Mouse (Mus musculus): Measurements from ENCODE around the gene Omp.

Omp gene

GRCm38 (mm10) chr7:98121673-98122072 is 23.6 kb downstream of the Omp start:
- 0 out of 2 replicates have a peak, but pooled peaks cover 3% of the 10 kb centered on the region for H3K9me3 ChIP-seq (ENCODE audit: low read length)
- peaks cover 23% of the 10 kb centered on the region for H3K4me1 ChIP-seq (replicated peaks; ENCODE audit: low read depth, low read length)
- H3K36me3 ChIP-seq (ENCODE audit: insufficient read depth, low read length): peaks cover 40% of the 10 kb centered on the region
- TF ChIP-seq NANOG (IDR thresholded peaks at IDR 0.05; ENCODE audit: borderline replicate concordance, low read length): no peak
- TF ChIP-seq CTCF (conservative IDR thresholded peaks at IDR 0.05; ENCODE audit: low read length): no peak
- no peak for TF ChIP-seq POU5F1 (IDR thresholded peaks at IDR 0.05; ENCODE audit: borderline replicate concordance, low read length)
- no peak overlapping the region for H3K4me3 ChIP-seq (replicated peaks; ENCODE audit: low read length)
- H3K27me3 ChIP-seq (ENCODE audit: insufficient read depth, low read length): peaks cover 35% of the 10 kb centered on the region

GRCm38 (mm10) chr7:98121241-98121640 is 24.1 kb downstream of the Omp start:
- H3K36me3 ChIP-seq (ENCODE audit: insufficient read depth, low read length): peaks cover 37% of the 10 kb centered on the region
- peaks cover 22% of the 10 kb centered on the region for H3K4me1 ChIP-seq (replicated peaks; ENCODE audit: low read depth, low read length)
- H3K4me3 ChIP-seq (replicated peaks; ENCODE audit: low read length): no peak overlapping the region
- 0 out of 2 replicates have a peak, but pooled peaks cover 3% of the 10 kb centered on the region for H3K9me3 ChIP-seq (ENCODE audit: low read length)
- peaks cover 39% of the 10 kb centered on the region for H3K27me3 ChIP-seq (ENCODE audit: insufficient read depth, low read length)
- TF ChIP-seq NANOG (IDR thresholded peaks at IDR 0.05; ENCODE audit: borderline replicate concordance, low read length) (no peak), POU5F1 (IDR thresholded peaks at IDR 0.05; ENCODE audit: borderline replicate concordance, low read length) (no peak), CTCF (conservative IDR thresholded peaks at IDR 0.05; ENCODE audit: low read length) (no peak)

- H3K4me3 ChIP-seq (replicated peaks; ENCODE audit: low read length): no peak overlapping the region; the same call in 1 of the 2 replicates
- 0 out of 2 replicates have a peak, but pooled peaks cover 3% of the 10 kb centered on the region for H3K9me3 ChIP-seq (ENCODE audit: low read length)
- peaks cover 43% of the 10 kb centered on the region for H3K27me3 ChIP-seq (ENCODE audit: insufficient read depth, low read length)
- TF ChIP-seq NANOG (IDR thresholded peaks at IDR 0.05; ENCODE audit: borderline replicate concordance, low read length) (no peak), CTCF (conservative IDR thresholded peaks at IDR 0.05; ENCODE audit: low read length) (peak; percentile 41)
- H3K36me3 ChIP-seq (ENCODE audit: insufficient read depth, low read length): peaks cover 28% of the 10 kb centered on the region
- H3K4me1 ChIP-seq (replicated peaks; ENCODE audit: low read depth, low read length): peaks cover 15% of the 10 kb centered on the region
Measured at GRCm38 (mm10) chr7:98120325-98120724, 25.0 kb downstream of the Omp start.

- H3K36me3 ChIP-seq (ENCODE audit: insufficient read depth, low read length): peaks cover 24% of the 10 kb centered on the region
- H3K9me3 ChIP-seq (ENCODE audit: low read length): 0 out of 2 replicates have a peak, but pooled peaks cover 3% of the 10 kb centered on the region
- H3K4me1 ChIP-seq (replicated peaks; ENCODE audit: low read depth, low read length): peaks cover 15% of the 10 kb centered on the region
- H3K4me3 ChIP-seq (replicated peaks; ENCODE audit: low read length): no peak overlapping the region
- TF ChIP-seq CTCF (conservative IDR thresholded peaks at IDR 0.05; ENCODE audit: low read length): no peak
- TF ChIP-seq POU5F1 (IDR thresholded peaks at IDR 0.05; ENCODE audit: borderline replicate concordance, low read length): no peak
- no peak for TF ChIP-seq NANOG (IDR thresholded peaks at IDR 0.05; ENCODE audit: borderline replicate concordance, low read length)
- H3K27me3 ChIP-seq (ENCODE audit: insufficient read depth, low read length): peaks cover 47% of the 10 kb centered on the region
Measured at GRCm38 (mm10) chr7:98119961-98120232, 25.4 kb downstream of the Omp start.

- Histone ChIP-seq H3K4me3 (replicated peaks; ENCODE audit: low read length) (no peak within 1 kb of the TSS; the same call in 1 of the 2 replicates), H3K27me3 (ENCODE audit: insufficient read depth, low read length) (peaks cover 52% of the 10 kb centered on the region), H3K9me3 (ENCODE audit: low read length) (0 out of 2 replicates have a peak, but pooled peaks cover 3% of the 10 kb centered on the region), H3K36me3 (ENCODE audit: insufficient read depth, low read length) (peaks cover 18% of the 10 kb centered on the region), H3K4me1 (replicated peaks; ENCODE audit: low read depth, low read length) (peaks cover 15% of the 10 kb centered on the region)
- TF ChIP-seq POU5F1 (IDR thresholded peaks at IDR 0.05; ENCODE audit: borderline replicate concordance, low read length): no peak
- TF ChIP-seq CTCF (conservative IDR thresholded peaks at IDR 0.05; ENCODE audit: low read length): no peak
- TF ChIP-seq NANOG (IDR thresholded peaks at IDR 0.05; ENCODE audit: borderline replicate concordance, low read length): no peak
Measured at GRCm38 (mm10) chr7:98119179-98119960, 25.9 kb downstream of the Omp start, which contains the start of gene Myo7a. TSS of gene Myo7a (minus strand) at chr7:98119524.

GRCm38 (mm10) chr7:98117012-98117660 is 28.2 kb downstream of the Omp start:
- H3K36me3 ChIP-seq (ENCODE audit: insufficient read depth, low read length): no peaks in the 10 kb centered on the region
- H3K4me1 ChIP-seq (replicated peaks; ENCODE audit: low read depth, low read length): peaks cover 15% of the 10 kb centered on the region
- H3K4me3 ChIP-seq (replicated peaks; ENCODE audit: low read length): no peak overlapping the region
- H3K27me3 ChIP-seq (ENCODE audit: insufficient read depth, low read length): peaks cover 67% of the 10 kb centered on the region
- no peak for TF ChIP-seq NANOG (IDR thresholded peaks at IDR 0.05; ENCODE audit: borderline replicate concordance, low read length)
- TF ChIP-seq POU5F1 (IDR thresholded peaks at IDR 0.05; ENCODE audit: borderline replicate concordance, low read length): no peak
- H3K9me3 ChIP-seq (ENCODE audit: low read length): 0 out of 2 replicates have a peak, but pooled peaks cover 3% of the 10 kb centered on the region

- H3K4me3 ChIP-seq (replicated peaks; ENCODE audit: low read length): no peak overlapping the region
- no peak for TF ChIP-seq POU5F1 (IDR thresholded peaks at IDR 0.05; ENCODE audit: borderline replicate concordance, low read length)
- no peak for TF ChIP-seq NANOG (IDR thresholded peaks at IDR 0.05; ENCODE audit: borderline replicate concordance, low read length)
- no peak for TF ChIP-seq CTCF (conservative IDR thresholded peaks at IDR 0.05; ENCODE audit: low read length)
- H3K9me3 ChIP-seq (ENCODE audit: low read length): no peaks in the 10 kb centered on the region
- H3K36me3 ChIP-seq (ENCODE audit: insufficient read depth, low read length): no peaks in the 10 kb centered on the region
- peaks cover 78% of the 10 kb centered on the region for H3K27me3 ChIP-seq (ENCODE audit: insufficient read depth, low read length)
- peaks cover 20% of the 10 kb centered on the region for H3K4me1 ChIP-seq (replicated peaks; ENCODE audit: low read depth, low read length)
Measured at GRCm38 (mm10) chr7:98114656-98115055, 30.6 kb downstream of the Omp start.

- no peaks in the 10 kb centered on the region for H3K9me3 ChIP-seq (ENCODE audit: low read length)
- peak overlapping the region; percentile 74 for H3K4me3 ChIP-seq (replicated peaks; ENCODE audit: low read length)
- peaks cover 83% of the 10 kb centered on the region for H3K27me3 ChIP-seq (ENCODE audit: insufficient read depth, low read length)
- TF ChIP-seq CTCF (conservative IDR thresholded peaks at IDR 0.05; ENCODE audit: low read length) (no peak), NANOG (IDR thresholded peaks at IDR 0.05; ENCODE audit: borderline replicate concordance, low read length) (no peak), POU5F1 (IDR thresholded peaks at IDR 0.05; ENCODE audit: borderline replicate concordance, low read length) (no peak)
- H3K36me3 ChIP-seq (ENCODE audit: insufficient read depth, low read length): no peaks in the 10 kb centered on the region
- H3K4me1 ChIP-seq (replicated peaks; ENCODE audit: low read depth, low read length): peaks cover 12% of the 10 kb centered on the region; the same call in 1 of the 2 replicates
Measured at GRCm38 (mm10) chr7:98111233-98111632, 34.1 kb downstream of the Omp start.
